Mouse (Mus musculus): ENCODE measurements around the gene C3ar1. TPM values are rescaled to one million over a fixed set of nuclear protein-coding genes. Genes with fewer than 3 reads are reported as not detected.

C3ar1 gene
- polyA plus RNA-seq, 1 experiment: 4.4 TPM

Other genes starting within 250 kb of the C3ar1 start
- not detected in 2 replicates for gene Gdf3, start 246.1 kb downstream of the C3ar1 start, polyA plus RNA-seq (2012; ENCODE audit: insufficient read depth, insufficient read length, missing spikeins)
- not detected in 2 replicates for gene Dppa3, start 229.8 kb downstream of the C3ar1 start, polyA plus RNA-seq (2012; ENCODE audit: insufficient read depth, insufficient read length, missing spikeins)
- not detected in 2 replicates for gene Nanog, start 148.7 kb downstream of the C3ar1 start, polyA plus RNA-seq (2012; ENCODE audit: insufficient read depth, insufficient read length, missing spikeins)
- gene Slc2a3, start 54.5 kb downstream of the C3ar1 start, polyA plus RNA-seq (2012; ENCODE audit: insufficient read depth, insufficient read length, missing spikeins): 0.83 and 2.9 TPM in 2 replicates
- gene Foxj2, start 36.2 kb downstream of the C3ar1 start, polyA plus RNA-seq (2012; ENCODE audit: insufficient read depth, insufficient read length, missing spikeins): 7.6 and 10.5 TPM in 2 replicates
- gene Necap1, start 18.3 kb upstream of the C3ar1 start, polyA plus RNA-seq (2012; ENCODE audit: insufficient read depth, insufficient read length, missing spikeins): 16.3 and 20.4 TPM in 2 replicates
- gene Clec4a1, start 65.7 kb upstream of the C3ar1 start, polyA plus RNA-seq (2012; ENCODE audit: insufficient read depth, insufficient read length, missing spikeins): 6.4 and 8.5 TPM in 2 replicates
- gene Clec4a3, start 96.4 kb upstream of the C3ar1 start, polyA plus RNA-seq (2012; ENCODE audit: insufficient read depth, insufficient read length, missing spikeins): 4.0 and 5.1 TPM in 2 replicates
- not detected in 2 replicates for gene Clec4a4, start 134.2 kb upstream of the C3ar1 start, polyA plus RNA-seq (2012; ENCODE audit: insufficient read depth, insufficient read length, missing spikeins)
- gene Clec4b1, start 193.8 kb upstream of the C3ar1 start, polyA plus RNA-seq (2012; ENCODE audit: insufficient read depth, insufficient read length, missing spikeins): 1.9 and 4.6 TPM in 2 replicates

Data from brown adipose tissue, adult 24 weeks (tissue).